Mouse (Mus musculus) intestine, embryonic 15.5 days (tissue): Measurements from ENCODE around the gene Wwc1. TPM values are rescaled to one million over a fixed set of nuclear protein-coding genes. Genes with fewer than 3 reads are reported as not detected.
A peak's percentile ranks its signal among the peaks of the same experiment; 100 is the strongest.

Experiments used
- ATAC-seq: fragments of 200-750 bp; cut with Nextera tagmentation; 2 replicates; pipeline ENCODE4 v1.8.0; 2017; ENCODE audit warnings: moderate TSS enrichment, moderate library complexity
- H3K27ac ChIP-seq: fragments of 300-500 bp; sonication (generic); 2 replicates; pipeline ENCODE4 v1.5.1; 2015; ENCODE audit warnings: mild to moderate bottlenecking, inconsistent platforms
- H3K27me3 ChIP-seq: fragments of 300-500 bp; sonication (generic); replicated peaks from 2 replicates; pipeline ENCODE4 v1.6.1; 2015; ENCODE audit warnings: inconsistent platforms
- H3K36me3 ChIP-seq: fragments of 300-500 bp; sonication (generic); 2 replicates; pipeline ENCODE4 v1.6.1; 2015; ENCODE audit warnings: inconsistent platforms
- H3K4me1 ChIP-seq: fragments of 300-500 bp; sonication (generic); replicated peaks from 2 replicates; pipeline ENCODE4 v1.6.1; 2015; ENCODE audit warnings: inconsistent platforms
- H3K4me2 ChIP-seq: fragments of 300-500 bp; sonication (generic); replicated peaks from 2 replicates; pipeline ENCODE4 v1.6.1; 2015; ENCODE audit warnings: mild to moderate bottlenecking, inconsistent platforms
- H3K4me3 ChIP-seq: fragments of 300-500 bp; sonication (generic); replicated peaks from 2 replicates; pipeline ENCODE4 v1.5.1; 2015; ENCODE audit warnings: inconsistent platforms
- H3K9ac ChIP-seq: fragments of 300-500 bp; sonication (generic); 2 replicates; pipeline ENCODE4 v1.6.1; 2015; ENCODE audit warnings: inconsistent platforms
- H3K9me3 ChIP-seq: fragments of 300-500 bp; sonication (generic); 2 replicates; pipeline ENCODE4 v1.6.1; 2016; ENCODE audit warnings: inconsistent platforms
- WGBS: fragments of 180-500 bp; shearing (Covaris S2); methylation state at CpG from one replicate; pipeline ENCODE4 v1.1.7; 2015; 5-methylcytosine and 5-hydroxymethylcytosine counted together
- polyA plus RNA-seq: library from polyadenylated mRNA; unstranded; fragments of >200 nt; fragmentation: Nextera tagmentation; extraction: Ambion mirVana; gene quantifications from 2 replicates; pipeline ENCODE4 v1.2.1, GENCODE M21; 2015

Wwc1 gene
- polyA plus RNA-seq, 1 experiment from 2014 or later = 14.1 TPM

- Histone ChIP-seq H3K27me3 (no peaks in the 10 kb centered on the region; the same call in 1 of the 2 replicates), H3K36me3 (no peaks in the 10 kb centered on the region), H3K27ac (no peak overlapping the region), H3K4me2 (peak overlapping the region; percentile 56), H3K4me3 (peak overlapping the region; percentile 6), H3K9ac (peak overlapping the region; percentile 18; the same call in 1 of the 2 replicates), H3K9me3 (no peaks in the 10 kb centered on the region), H3K4me1 (peaks cover 4% of the 10 kb centered on the region; the same call in 1 of the 2 replicates)
- under 1% methylated on average over 19 of the region's 19 CpGs for WGBS
- peak; percentile 75 for ATAC-seq
These were observed 5.6 kb upstream of the Wwc1 start for GRCm38 (mm10) chr11:35985841-35986393.

GRCm38 (mm10) chr11:35982734-35983133, 2.4 kb upstream of the Wwc1 start:
- no peak overlapping the region for H3K9ac ChIP-seq
- H3K36me3 ChIP-seq = no peaks in the 10 kb centered on the region
- no peaks in the 10 kb centered on the region; the same call in 1 of the 2 replicates for H3K27me3 ChIP-seq
- H3K9me3 ChIP-seq = no peaks in the 10 kb centered on the region
- peaks cover 4% of the 10 kb centered on the region; the same call in 1 of the 2 replicates for H3K4me1 ChIP-seq
- H3K27ac ChIP-seq = no peak overlapping the region
- WGBS = 69% methylated on average over 3 of the region's 3 CpGs
- ATAC-seq = no peak
- no peak overlapping the region for H3K4me2 ChIP-seq
- no peak overlapping the region for H3K4me3 ChIP-seq

GRCm38 (mm10) chr11:35979733-35980410, 455 bp downstream of the Wwc1 start:
- peak overlapping the region; percentile 76 for H3K4me3 ChIP-seq
- H3K27ac ChIP-seq = peak overlapping the region; percentile 24
- H3K4me2 ChIP-seq = peak overlapping the region; percentile 93
- H3K9me3 ChIP-seq = no peaks in the 10 kb centered on the region
- WGBS = 0% methylated on average over 63 of the region's 66 CpGs
- H3K36me3 ChIP-seq = no peaks in the 10 kb centered on the region
- H3K4me1 ChIP-seq = peaks cover 5% of the 10 kb centered on the region; the same call in 1 of the 2 replicates
- peak overlapping the region; percentile 65 for H3K9ac ChIP-seq
- peak; percentile 69 for ATAC-seq
- H3K27me3 ChIP-seq = no peaks in the 10 kb centered on the region; the same call in 1 of the 2 replicates

GRCm38 (mm10) chr11:35979266-35979732, 1.0 kb downstream of the Wwc1 start:
- Histone ChIP-seq H3K27me3 (no peaks in the 10 kb centered on the region; the same call in 1 of the 2 replicates), H3K4me1 (peaks cover 7% of the 10 kb centered on the region; the same call in 1 of the 2 replicates), H3K4me3 (peak overlapping the region; percentile 76), H3K9ac (peak overlapping the region; percentile 65), H3K36me3 (no peaks in the 10 kb centered on the region), H3K27ac (peak overlapping the region; percentile 24; the same call in 1 of the 2 replicates), H3K4me2 (peak overlapping the region; percentile 93), H3K9me3 (no peaks in the 10 kb centered on the region)
- ATAC-seq = no peak
- 5% methylated on average over 12 of the region's 12 CpGs for WGBS

GRCm38 (mm10) chr11:35977796-35978195, 2.5 kb downstream of the Wwc1 start:
- ATAC-seq = no peak
- WGBS = 83% methylated on average over 3 of the region's 3 CpGs
- H3K36me3 ChIP-seq = no peaks in the 10 kb centered on the region
- no peaks in the 10 kb centered on the region; the same call in 1 of the 2 replicates for H3K27me3 ChIP-seq
- H3K9me3 ChIP-seq = no peaks in the 10 kb centered on the region
- H3K27ac ChIP-seq = no peak overlapping the region
- no peak overlapping the region for H3K4me3 ChIP-seq
- peaks cover 11% of the 10 kb centered on the region; the same call in 1 of the 2 replicates for H3K4me1 ChIP-seq
- H3K9ac ChIP-seq = no peak overlapping the region
- peak overlapping the region; percentile 93; the same call in 1 of the 2 replicates for H3K4me2 ChIP-seq

- H3K27ac ChIP-seq = no peak overlapping the region
- H3K4me3 ChIP-seq = no peak overlapping the region
- no peak overlapping the region for H3K4me2 ChIP-seq
- 66% methylated on average over 6 of the region's 6 CpGs for WGBS
- no peaks in the 10 kb centered on the region; the same call in 1 of the 2 replicates for H3K27me3 ChIP-seq
- H3K9ac ChIP-seq = no peak overlapping the region
- no peaks in the 10 kb centered on the region for H3K9me3 ChIP-seq
- H3K36me3 ChIP-seq = no peaks in the 10 kb centered on the region
- no peak for ATAC-seq
- H3K4me1 ChIP-seq = peaks cover 11% of the 10 kb centered on the region; the same call in 1 of the 2 replicates
These were observed 3.2 kb downstream of the Wwc1 start for GRCm38 (mm10) chr11:35977096-35977495.

GRCm38 (mm10) chr11:35976482-35976881, 3.8 kb downstream of the Wwc1 start:
- no peak overlapping the region for H3K4me3 ChIP-seq
- no peaks in the 10 kb centered on the region; the same call in 1 of the 2 replicates for H3K27me3 ChIP-seq
- H3K9ac ChIP-seq = no peak overlapping the region
- no peak for ATAC-seq
- no peak overlapping the region for H3K27ac ChIP-seq
- no peaks in the 10 kb centered on the region for H3K36me3 ChIP-seq
- no peak overlapping the region for H3K4me2 ChIP-seq
- 55% methylated on average over 6 of the region's 6 CpGs for WGBS
- peaks cover 11% of the 10 kb centered on the region; the same call in 1 of the 2 replicates for H3K4me1 ChIP-seq
- H3K9me3 ChIP-seq = no peaks in the 10 kb centered on the region

- Histone ChIP-seq H3K4me3 (no peak overlapping the region), H3K36me3 (no peaks in the 10 kb centered on the region), H3K4me2 (no peak overlapping the region), H3K4me1 (peaks cover 15% of the 10 kb centered on the region; the same call in 1 of the 2 replicates), H3K27me3 (no peaks in the 10 kb centered on the region), H3K9ac (no peak overlapping the region), H3K27ac (no peak overlapping the region), H3K9me3 (no peaks in the 10 kb centered on the region)
- ATAC-seq = no peak
- 83% methylated on average over 6 of the region's 6 CpGs for WGBS
These were observed 5.5 kb downstream of the Wwc1 start for GRCm38 (mm10) chr11:35974632-35975450.

GRCm38 (mm10) chr11:35973135-35973534, 7.2 kb downstream of the Wwc1 start:
- H3K36me3 ChIP-seq = no peaks in the 10 kb centered on the region
- H3K4me3 ChIP-seq = no peak overlapping the region
- ATAC-seq = no peak
- peaks cover 15% of the 10 kb centered on the region; the same call in 1 of the 2 replicates for H3K4me1 ChIP-seq
- no peaks in the 10 kb centered on the region for H3K27me3 ChIP-seq
- no peak overlapping the region for H3K9ac ChIP-seq
- H3K27ac ChIP-seq = no peak overlapping the region
- H3K4me2 ChIP-seq = no peak overlapping the region
- 61% methylated on average over 7 of the region's 7 CpGs for WGBS
- no peaks in the 10 kb centered on the region for H3K9me3 ChIP-seq

GRCm38 (mm10) chr11:35972270-35972931, 7.9 kb downstream of the Wwc1 start:
- no peaks in the 10 kb centered on the region for H3K27me3 ChIP-seq
- H3K4me3 ChIP-seq = no peak overlapping the region
- no peaks in the 10 kb centered on the region for H3K9me3 ChIP-seq
- H3K27ac ChIP-seq = 0 out of 2 replicates have a peak overlapping the region, but pooled peaks have one; percentile 78
- H3K36me3 ChIP-seq = no peaks in the 10 kb centered on the region
- ATAC-seq = no peak
- 30% methylated on average over 6 of the region's 6 CpGs for WGBS
- peaks cover 15% of the 10 kb centered on the region; the same call in 1 of the 2 replicates for H3K4me1 ChIP-seq
- H3K4me2 ChIP-seq = peak overlapping the region; percentile 39; the same call in 1 of the 2 replicates
- H3K9ac ChIP-seq = no peak overlapping the region
